Mouse (Mus musculus) adrenal gland, postnatal 25 days (tissue): ENCODE measurements around the gene Pkd1. TPM values are rescaled to one million over a fixed set of nuclear protein-coding genes. Genes with fewer than 3 reads are reported as not detected.
A peak's percentile ranks its signal among the peaks of the same experiment; 100 is the strongest.

Experiments
- DNase-seq: peaks from one replicate; pipeline ENCODE4 v3.0.0; 2021; ENCODE audit warnings: mixed read lengths
- microRNA-seq, 2 experiments: library from miRNA; unstranded; fragments of <30 nt; microRNA quantifications; one replicate each; pipeline ENCODE4 v1.2.0; 2021
- total RNA-seq: library from RNA; stranded (reverse); gene quantifications from 2 replicates; pipeline ENCODE4 v1.2.3, GENCODE M21; 2021

Pkd1 gene
- total RNA-seq, 1 experiment from 2014 or later: 65.8 TPM

DNA sequence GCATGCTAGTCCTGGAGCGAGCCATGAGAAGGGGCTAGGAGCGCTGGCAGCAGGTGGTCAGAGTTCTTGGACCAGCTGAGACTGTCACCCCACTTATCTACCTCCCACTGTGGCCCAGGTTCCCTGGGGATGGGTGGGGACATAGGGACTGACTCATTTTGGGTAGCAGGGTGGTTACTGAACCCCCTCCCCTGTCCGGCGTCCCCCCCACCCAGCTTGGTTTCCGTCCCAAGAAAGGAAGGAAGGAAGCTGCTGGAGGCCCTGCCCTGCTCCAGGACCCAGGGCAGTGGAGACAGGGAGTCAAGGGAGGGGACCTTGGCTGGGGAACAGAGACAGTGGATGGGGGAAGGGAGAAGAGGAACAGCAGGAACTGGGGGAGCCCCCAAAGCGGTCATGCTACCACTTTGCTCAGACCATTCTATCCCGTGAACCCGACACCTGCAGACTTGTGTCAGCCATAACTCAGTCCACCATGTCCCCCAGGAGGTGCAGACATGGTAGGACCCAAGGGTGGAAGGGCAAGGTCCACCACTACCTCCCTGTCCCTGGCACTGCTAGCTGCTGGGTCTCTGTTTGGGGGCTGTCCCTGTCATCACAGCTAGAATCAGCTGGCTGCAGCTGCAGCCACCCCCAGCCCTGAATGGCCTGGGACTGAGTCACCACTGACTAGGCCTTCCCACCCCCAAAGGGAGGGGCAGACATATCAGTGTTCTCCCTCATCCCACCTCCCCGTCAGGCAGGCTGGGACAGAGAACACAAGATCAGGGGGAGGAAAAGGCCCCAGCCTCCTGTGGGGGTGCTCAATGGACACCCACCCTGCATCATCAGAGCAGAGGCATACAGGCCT, 95.5 kb downstream of the Pkd1 start:
- peak; percentile 40 for DNase-seq

DNA sequence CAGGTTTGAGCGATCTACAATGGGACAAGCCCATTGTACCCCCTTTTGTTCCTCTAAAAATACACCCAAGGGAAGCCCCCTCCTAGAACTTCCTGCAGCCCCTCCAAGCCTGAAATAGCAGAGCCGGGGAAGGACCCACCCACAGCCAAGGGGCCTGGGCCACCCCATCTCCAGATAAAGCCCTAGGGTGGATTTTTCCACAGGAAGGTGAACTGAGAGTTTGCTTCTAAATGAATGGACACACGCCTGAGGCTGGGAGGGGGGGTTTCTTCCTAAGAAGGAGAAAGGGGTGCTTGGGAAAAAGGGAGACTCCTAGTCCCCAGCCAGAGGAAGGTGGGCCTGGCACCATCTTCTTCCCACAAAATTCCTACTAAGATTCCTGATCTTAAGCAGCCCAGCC, 96.3 kb downstream of the Pkd1 start:
- no peak for DNase-seq

Small RNA genes within 50 kb of the gene (microRNA-seq; reads per million reads assigned to microRNA genes)
- gene Gm24589: 0 to 2.1 reads per million in 2 experiments

Other genes starting within 250 kb of the Pkd1 start
- gene Abca17, start 198.8 kb upstream of the Pkd1 start, total RNA-seq: 0.12 TPM in 1 of 2 replicates, not detected in the other
- 23.8 and 28.1 TPM in 2 replicates for gene Abca3, start 197.9 kb upstream of the Pkd1 start, total RNA-seq
- 72.0 and 76.1 TPM in 2 replicates for gene Rnps1, start 135.3 kb upstream of the Pkd1 start, total RNA-seq
- 228 and 261 TPM in 2 replicates for gene Eci1, start 123.2 kb upstream of the Pkd1 start, total RNA-seq
- 2.7 and 3.5 TPM in 2 replicates for gene Dnase1l2, start 106.7 kb upstream of the Pkd1 start, total RNA-seq
- 21.7 and 33.7 TPM in 2 replicates for gene E4f1, start 79.5 kb upstream of the Pkd1 start, total RNA-seq
- gene Pgp, start 79.4 kb upstream of the Pkd1 start, total RNA-seq: 71.8 and 83.4 TPM in 2 replicates
- gene Bricd5, start 76.0 kb upstream of the Pkd1 start, total RNA-seq: 0.85 and 0.95 TPM in 2 replicates
- gene Mlst8, start 70.8 kb upstream of the Pkd1 start, total RNA-seq: 29.7 and 37.3 TPM in 2 replicates
- gene Caskin1, start 61.2 kb upstream of the Pkd1 start, total RNA-seq: 26.2 and 60.8 TPM in 2 replicates
- 105 and 133 TPM in 2 replicates for gene Traf7, start 21.9 kb upstream of the Pkd1 start, total RNA-seq
- gene Rab26, start 15.6 kb upstream of the Pkd1 start, total RNA-seq: 1.3 and 1.4 TPM in 2 replicates
- gene Tsc2, start 82.8 kb downstream of the Pkd1 start, total RNA-seq: 108 and 138 TPM in 2 replicates
- gene Nthl1, start 82.8 kb downstream of the Pkd1 start, total RNA-seq: 7.2 and 12.6 TPM in 2 replicates
- gene Slc9a3r2, start 100.5 kb downstream of the Pkd1 start, total RNA-seq: 53.4 and 63.5 TPM in 2 replicates
- gene Npw, start 108.6 kb downstream of the Pkd1 start, total RNA-seq: not detected in 2 replicates
- 53.9 and 54.7 TPM in 2 replicates for gene Zfp598, start 119.9 kb downstream of the Pkd1 start, total RNA-seq
- gene Syngr3, start 140.1 kb downstream of the Pkd1 start, total RNA-seq: 1.2 and 2.1 TPM in 2 replicates
- 30.5 and 33.5 TPM in 2 replicates for gene Gfer, start 146.3 kb downstream of the Pkd1 start, total RNA-seq
- gene Noxo1, start 146.4 kb downstream of the Pkd1 start, total RNA-seq: 4.5 and 6.5 TPM in 2 replicates
- gene Tbl3, start 157.8 kb downstream of the Pkd1 start, total RNA-seq: 33.3 and 39.6 TPM in 2 replicates
- 0.27 and 0.81 TPM in 2 replicates for gene Rnf151, start 168.2 kb downstream of the Pkd1 start, total RNA-seq
- 579 and 669 TPM in 2 replicates for gene Rps2, start 168.3 kb downstream of the Pkd1 start, total RNA-seq
- gene Ndufb10, start 174.6 kb downstream of the Pkd1 start, total RNA-seq: 230 and 272 TPM in 2 replicates
- 0.24 TPM in 1 of 2 replicates, not detected in the other for gene Rpl3l, start 178.0 kb downstream of the Pkd1 start, total RNA-seq
- 87.5 and 89.3 TPM in 2 replicates for gene Msrb1, start 186.8 kb downstream of the Pkd1 start, total RNA-seq
- gene Hs3st6, start 203.2 kb downstream of the Pkd1 start, total RNA-seq: 2.8 and 3.0 TPM in 2 replicates